Mouse (Mus musculus) bone marrow macrophage, adult 2 months (primary cell): ENCODE results near the gene Rnf128. TPM values are rescaled to one million over a fixed set of nuclear protein-coding genes. Genes with fewer than 3 reads are reported as not detected.

Experiments used
- H3K27ac ChIP-seq: 2 replicates; pipeline ENCODE4 v1.5.1; 2012; ENCODE audit warnings: low read depth, low read length; ENCODE audit not compliant: insufficient read depth
- H3K4me1 ChIP-seq: 2 replicates; pipeline ENCODE4 v1.6.1; 2012; ENCODE audit warnings: low read length; ENCODE audit not compliant: control insufficient read depth, insufficient read depth
- H3K4me3 ChIP-seq: 2 replicates; pipeline ENCODE4 v1.5.1; 2012; ENCODE audit warnings: mild to moderate bottlenecking, low read length, moderate library complexity; ENCODE audit not compliant: insufficient read depth
- CTCF ChIP-seq: IDR thresholded peaks from 2 replicates; pipeline ENCODE4 v1.5.1; 2012; ENCODE audit warnings: low read depth, mild to moderate bottlenecking, low read length, moderate library complexity
- POLR2A ChIP-seq: IDR thresholded peaks from 2 replicates; pipeline ENCODE4 v1.6.1; 2012; ENCODE audit warnings: mild to moderate bottlenecking, low read depth, low read length, borderline replicate concordance
- polyA plus RNA-seq: library from polyadenylated mRNA; stranded (reverse); fragments of >200 nt; gene quantifications from 2 replicates; pipeline ENCODE4 v1.2.4, GENCODE M21; 2012; ENCODE audit not compliant: missing spikeins, insufficient read depth, insufficient read length

The Rnf128 gene
- polyA plus RNA-seq: 96.4 and 98.2 TPM in 2 replicates

DNA sequence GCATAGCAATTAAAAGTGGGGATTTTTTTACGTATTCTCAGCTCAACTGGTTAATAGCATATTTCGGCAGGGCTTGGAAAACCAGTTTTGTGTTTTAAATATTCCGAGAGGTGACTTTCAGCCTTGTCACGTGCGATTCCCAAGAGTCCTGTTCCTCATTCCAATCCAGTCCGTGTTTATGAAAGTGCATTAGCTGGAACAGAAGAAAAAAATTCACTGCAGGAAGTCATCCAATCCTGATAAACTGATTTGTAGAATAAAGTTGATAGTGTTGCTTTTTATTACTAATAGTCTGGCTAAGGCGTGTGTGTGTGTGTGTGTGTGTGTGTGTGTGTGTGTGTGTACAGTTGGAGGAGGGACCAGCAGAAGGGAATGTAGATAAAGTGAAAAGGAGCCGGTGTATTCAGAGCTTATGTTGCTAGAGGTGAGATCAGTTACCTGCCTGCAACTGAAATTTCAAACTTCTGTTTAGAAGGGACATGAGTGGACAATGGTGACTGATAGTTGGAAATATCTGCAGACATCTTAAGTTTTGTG lies at the start of gene Rnf128:
TSS of gene Rnf128 (plus strand) at position 392 of the 537 bp plus-strand sequence.
- H3K4me3 ChIP-seq: no peak within 1 kb of the TSS
- H3K4me1 ChIP-seq: no peaks in the 10 kb centered on the region
- TF ChIP-seq POLR2A: no peak
- no peak for TF ChIP-seq CTCF
- H3K27ac ChIP-seq: no peak within 1 kb of the TSS

DNA sequence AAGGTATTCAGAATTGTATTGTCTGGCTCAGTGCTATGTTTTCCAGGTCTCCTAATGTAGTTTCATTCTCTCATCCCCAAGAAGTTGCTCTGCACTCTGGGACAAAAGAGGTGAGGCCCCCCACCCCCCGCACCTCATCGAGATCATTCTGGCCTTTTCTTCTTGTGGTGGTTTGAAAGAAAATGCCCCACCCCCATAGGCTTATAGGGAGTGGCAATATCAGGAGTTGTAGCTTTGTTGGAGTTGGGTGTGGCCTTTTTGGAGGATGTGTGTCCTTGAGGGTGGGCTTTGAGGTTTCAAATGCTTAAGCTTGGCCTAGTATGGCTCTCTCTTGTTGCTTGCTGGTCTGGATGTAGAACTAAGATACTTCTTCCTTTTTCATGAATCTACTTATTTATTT lies 47.0 kb upstream of the Rnf128 start:
- TF ChIP-seq POLR2A (no peak), CTCF (no peak)
- no peak overlapping the region for H3K27ac ChIP-seq
- H3K4me3 ChIP-seq: no peak overlapping the region

DNA sequence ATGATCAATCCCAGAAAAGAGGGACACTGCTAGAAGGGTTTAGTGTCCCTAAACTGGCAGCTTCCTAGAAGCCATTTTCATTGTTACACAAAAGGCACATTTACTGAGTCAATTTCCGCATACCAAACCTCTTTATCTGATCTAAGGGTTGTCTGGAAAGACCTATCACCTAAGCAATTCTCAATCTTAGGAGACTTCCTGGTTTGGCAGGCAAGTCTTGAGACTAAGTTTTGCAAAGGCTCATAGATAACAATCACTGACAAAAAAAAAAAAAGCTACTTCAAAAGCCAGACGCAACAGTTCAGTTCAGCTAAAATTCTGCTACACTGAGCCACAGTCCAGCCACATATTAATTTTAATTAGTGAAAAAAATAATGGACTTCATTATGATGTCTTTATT lies 43.9 kb upstream of the Rnf128 start:
- no peak overlapping the region for H3K4me3 ChIP-seq
- TF ChIP-seq CTCF (no peak), POLR2A (no peak)
- peaks cover 4% of the 10 kb centered on the region; the same call in 1 of the 2 replicates for H3K4me1 ChIP-seq
- no peak overlapping the region for H3K27ac ChIP-seq

More for the DNA sequence above, 47.0 kb upstream of the Rnf128 start:
- peaks cover 4% of the 10 kb centered on the region; the same call in 1 of the 2 replicates for H3K4me1 ChIP-seq

DNA sequence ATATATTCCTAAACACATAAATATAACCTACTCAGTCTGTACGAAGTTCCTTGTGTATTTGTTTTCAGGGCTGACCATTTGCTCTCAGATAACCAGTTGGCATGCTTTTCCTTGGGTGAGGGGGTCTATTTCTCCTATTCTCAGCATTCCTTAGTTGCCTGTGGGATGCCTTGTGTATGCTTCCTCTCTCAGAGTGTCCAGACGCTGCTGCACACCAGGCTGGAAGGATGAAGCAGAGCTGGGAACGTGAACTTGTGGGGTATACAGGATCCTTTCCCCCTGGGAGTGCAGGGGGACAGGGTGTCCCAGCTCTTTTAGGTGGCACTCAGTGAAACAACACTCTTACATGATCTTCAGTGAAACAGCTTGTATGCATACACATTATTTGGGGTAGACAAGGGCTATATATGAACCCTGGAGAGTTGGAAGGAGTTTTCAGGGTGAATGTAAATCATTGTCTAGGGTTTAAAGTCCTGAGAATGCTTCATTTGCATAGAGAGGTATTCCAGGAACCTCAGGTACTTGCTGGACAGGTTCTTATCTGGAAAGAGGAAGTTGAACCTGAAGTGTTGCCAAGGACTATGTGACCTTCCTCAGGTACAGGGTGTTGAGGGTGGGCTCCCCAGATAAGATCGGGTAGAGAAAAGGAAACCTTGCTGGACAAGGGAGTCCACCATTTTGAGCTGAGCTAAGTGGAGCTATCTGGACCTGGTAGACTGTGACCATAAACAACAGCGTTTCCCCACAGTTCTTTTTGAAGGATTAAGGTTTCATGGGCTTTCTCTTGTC lies 38.6 kb upstream of the Rnf128 start:
- Histone ChIP-seq H3K4me1 (no peaks in the 10 kb centered on the region), H3K4me3 (no peak overlapping the region), H3K27ac (no peak overlapping the region)
- TF ChIP-seq CTCF (no peak), POLR2A (no peak)

DNA sequence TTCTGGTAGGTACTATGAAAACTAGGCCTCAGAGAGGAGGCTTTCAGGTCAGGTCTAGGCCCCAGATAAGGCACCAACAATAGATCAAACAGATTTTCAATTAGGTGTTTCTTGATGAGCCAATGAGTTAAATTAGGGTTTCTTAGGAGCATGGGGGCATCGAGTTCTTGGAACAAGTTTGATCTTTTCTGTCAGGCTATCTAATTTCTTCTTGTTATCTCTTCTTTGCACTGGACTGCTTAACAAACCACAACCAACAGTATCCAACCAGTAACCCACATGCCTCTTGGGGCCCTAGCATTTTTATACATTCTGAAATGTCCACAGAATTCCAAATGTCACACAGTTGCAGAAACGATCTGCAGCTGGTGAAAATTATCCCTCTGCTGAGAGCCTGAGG lies 37.4 kb upstream of the Rnf128 start:
- Histone ChIP-seq H3K27ac (no peak overlapping the region), H3K4me1 (no peaks in the 10 kb centered on the region), H3K4me3 (no peak overlapping the region)
- TF ChIP-seq POLR2A (no peak), CTCF (no peak)

DNA sequence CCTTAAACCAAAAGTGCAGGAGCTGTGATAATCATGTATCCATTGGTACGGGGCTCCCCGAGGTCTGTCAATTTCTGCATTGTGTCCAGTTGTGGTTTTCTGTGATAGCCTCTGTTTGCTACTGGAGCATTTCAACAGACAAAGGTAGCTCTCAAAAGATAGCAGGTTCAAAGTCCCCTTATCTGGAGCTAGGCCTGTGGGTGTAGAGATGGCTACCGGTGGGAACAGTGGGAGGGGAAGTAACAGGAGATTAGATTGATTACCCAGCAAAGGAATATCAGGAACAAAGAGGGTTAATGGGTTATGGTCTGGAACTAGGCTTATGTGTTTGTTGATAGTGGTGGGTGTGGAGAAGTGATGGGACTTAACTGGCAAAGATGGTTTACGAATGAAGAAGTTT lies 36.1 kb upstream of the Rnf128 start:
- no peaks in the 10 kb centered on the region for H3K4me1 ChIP-seq
- H3K27ac ChIP-seq: no peak overlapping the region
- no peak overlapping the region for H3K4me3 ChIP-seq
- TF ChIP-seq POLR2A (no peak), CTCF (no peak)

DNA sequence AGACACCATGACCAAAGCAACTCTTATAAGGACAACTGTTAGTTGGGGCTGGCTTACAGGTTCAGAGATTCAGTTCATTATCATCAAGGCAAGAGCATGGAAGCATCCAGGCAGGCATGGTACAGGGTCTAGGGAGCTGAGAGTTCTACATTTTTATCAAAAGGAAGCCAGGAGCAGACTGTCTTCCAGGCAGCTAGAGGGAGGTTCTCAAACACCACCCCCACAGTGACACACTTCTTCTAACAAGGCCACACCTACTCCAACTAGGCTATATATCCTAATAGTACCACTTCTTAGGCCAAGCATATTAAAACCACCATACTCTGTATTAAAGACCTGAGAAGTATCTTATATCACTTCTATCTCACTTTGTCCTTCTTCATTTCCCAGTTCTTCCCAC lies 33.4 kb upstream of the Rnf128 start:
- Histone ChIP-seq H3K27ac (no peak overlapping the region), H3K4me1 (no peaks in the 10 kb centered on the region), H3K4me3 (no peak overlapping the region)
- TF ChIP-seq POLR2A: no peak
- TF ChIP-seq CTCF: no peak

DNA sequence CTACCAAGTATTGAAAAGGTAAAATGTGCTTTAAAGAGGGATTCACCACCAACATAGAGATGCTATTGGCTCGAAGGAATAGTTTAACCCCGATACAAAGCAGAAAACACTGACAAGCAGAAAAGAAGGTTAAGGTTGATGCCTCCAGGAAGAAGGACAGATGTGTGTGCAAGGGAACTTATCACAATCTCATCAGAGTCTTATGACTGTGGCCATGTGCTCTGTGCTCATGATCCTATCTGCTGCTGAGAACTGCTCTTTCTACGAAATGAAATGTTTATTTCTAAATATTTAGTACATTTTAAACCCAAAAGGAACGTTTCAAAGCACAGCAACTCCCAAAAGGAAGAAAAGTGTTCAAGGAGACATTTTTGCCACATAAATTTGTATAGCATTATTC lies 30.8 kb upstream of the Rnf128 start:
- H3K4me1 ChIP-seq: peaks cover 6% of the 10 kb centered on the region
- no peak overlapping the region for H3K4me3 ChIP-seq
- TF ChIP-seq CTCF (no peak), POLR2A (no peak)
- H3K27ac ChIP-seq: no peak overlapping the region

DNA sequence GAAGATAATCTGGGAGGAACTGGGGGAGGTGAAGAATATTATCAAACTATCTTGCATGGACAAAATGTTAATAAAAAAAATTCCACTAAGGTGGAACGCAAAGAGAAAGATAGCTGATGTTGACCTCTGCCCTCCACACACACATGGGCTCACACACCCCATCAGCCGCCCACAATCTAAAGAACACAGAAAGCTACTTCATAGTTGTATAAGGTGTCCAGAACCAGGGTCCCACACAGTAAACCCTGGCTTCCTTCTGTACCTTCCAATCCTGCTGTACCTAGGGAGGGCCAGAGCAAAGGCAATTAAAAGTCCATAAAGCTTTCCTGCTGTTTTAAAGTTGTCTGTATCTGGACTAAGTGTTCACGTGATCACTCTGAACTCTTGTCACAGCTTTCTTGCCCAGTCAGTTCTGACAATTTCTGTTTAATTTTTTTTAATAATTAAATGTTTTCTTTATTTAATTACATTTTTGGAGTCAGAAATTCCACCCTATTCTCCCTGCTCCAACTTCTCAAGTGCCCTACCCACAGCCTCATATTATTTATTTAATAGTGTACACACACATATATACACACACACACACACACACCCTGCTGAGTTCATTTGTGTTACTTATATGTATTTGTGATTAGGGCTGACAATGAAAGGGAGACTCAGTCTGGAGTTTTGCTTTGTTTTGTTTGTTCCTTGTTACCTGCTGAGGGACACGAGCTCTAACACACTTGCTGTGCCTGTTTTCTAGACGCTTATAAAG lies 25.3 kb upstream of the Rnf128 start:
- H3K27ac ChIP-seq: no peak overlapping the region
- no peak overlapping the region for H3K4me3 ChIP-seq
- TF ChIP-seq POLR2A (no peak), CTCF (no peak)
- peaks cover 6% of the 10 kb centered on the region for H3K4me1 ChIP-seq

DNA sequence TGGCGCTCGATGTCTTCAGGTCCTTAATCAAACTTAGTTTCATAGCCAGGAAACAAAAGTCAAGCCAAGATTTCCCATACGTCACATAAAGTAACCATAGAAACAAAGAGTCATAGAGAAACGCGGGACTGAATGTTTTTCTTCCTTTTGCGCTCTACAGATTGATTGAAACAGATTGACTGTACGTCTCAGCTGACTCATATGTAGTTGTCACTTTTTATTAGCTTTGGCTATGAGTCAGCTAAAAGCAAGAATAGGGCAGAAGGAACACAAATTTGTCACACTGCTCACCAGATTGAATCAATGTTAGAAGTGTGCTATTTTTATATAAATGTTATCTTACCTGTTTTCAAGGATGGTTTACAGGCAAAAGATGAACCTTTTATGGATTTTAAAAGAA lies 19.4 kb upstream of the Rnf128 start:
- Histone ChIP-seq H3K4me1 (no peaks in the 10 kb centered on the region), H3K27ac (no peak overlapping the region), H3K4me3 (no peak overlapping the region)
- no peak for TF ChIP-seq POLR2A
- TF ChIP-seq CTCF: no peak
